Mouse (Mus musculus) spleen, postnatal 14 days (tissue): ENCODE measurements around the gene Dnase1l1.

Source experiments
- DNase-seq, 2 experiments: peaks; one replicate each; pipeline ENCODE4 v3.0.0; 2021 to 2022; ENCODE audit warnings: low spot score in 2 of 2

The Dnase1l1 gene

DNA sequence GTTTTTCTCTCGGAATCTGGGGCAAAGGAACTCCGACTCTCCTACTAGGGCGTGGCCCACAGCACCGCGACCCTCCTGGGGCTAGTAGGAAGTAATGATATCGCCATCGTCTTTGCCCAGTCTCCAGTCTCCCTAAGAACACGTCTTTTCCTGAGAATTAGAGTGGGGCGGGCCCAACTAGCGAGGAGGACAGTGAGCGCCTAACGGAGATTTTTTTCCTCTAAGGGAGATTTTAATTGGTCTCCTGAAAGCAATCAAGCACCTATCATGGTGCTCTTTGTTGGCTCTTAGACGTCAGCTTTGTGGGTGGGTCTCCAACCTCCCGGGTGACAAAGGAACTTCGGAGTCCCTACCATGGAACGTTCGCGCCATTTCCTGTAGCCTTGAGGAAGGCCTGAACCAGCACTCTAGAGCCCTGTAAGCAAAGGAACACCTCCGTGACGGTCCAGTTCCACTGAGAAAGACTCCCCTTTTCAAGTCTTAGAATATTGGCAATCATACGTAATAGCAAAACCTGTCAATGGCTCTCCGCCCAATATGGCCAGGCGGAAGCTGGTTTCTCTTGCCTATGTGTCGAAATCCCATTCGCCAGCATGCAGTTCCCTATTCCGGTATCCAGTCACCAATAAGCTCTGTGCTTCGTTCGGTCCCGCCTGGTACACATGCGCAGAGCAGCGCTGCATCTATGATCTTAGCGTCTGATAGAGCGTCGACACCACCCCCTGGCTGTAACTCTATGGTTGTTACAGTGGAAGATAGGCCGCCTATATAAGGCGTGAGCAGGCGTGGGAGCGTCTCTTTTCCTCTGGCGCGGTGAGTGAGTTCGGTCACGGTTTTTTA is 11.9 kb downstream of the Dnase1l1 start, which contains the start of gene Rpl10:
TSS of gene Rpl10 (plus strand) at position 751 of the 840 bp plus-strand sequence.
- peak; percentile 69 to 77 for DNase-seq

DNA sequence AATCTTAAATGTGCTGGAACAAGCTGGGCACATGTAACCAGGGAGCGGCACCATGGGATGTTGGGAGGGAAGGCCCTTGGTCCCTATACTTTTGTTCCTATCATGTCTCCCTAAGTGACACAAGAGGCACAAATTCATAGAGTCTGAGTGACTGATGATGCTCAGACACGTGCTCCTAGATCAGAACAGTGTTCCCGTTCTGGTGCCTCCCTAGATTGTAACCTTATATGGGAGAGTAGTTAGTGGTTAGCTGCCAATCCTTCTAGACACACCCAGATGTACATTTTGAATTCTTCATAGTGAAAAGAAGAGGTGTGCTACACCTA is 12.4 kb downstream of the Dnase1l1 start:
- no peak for DNase-seq

DNA sequence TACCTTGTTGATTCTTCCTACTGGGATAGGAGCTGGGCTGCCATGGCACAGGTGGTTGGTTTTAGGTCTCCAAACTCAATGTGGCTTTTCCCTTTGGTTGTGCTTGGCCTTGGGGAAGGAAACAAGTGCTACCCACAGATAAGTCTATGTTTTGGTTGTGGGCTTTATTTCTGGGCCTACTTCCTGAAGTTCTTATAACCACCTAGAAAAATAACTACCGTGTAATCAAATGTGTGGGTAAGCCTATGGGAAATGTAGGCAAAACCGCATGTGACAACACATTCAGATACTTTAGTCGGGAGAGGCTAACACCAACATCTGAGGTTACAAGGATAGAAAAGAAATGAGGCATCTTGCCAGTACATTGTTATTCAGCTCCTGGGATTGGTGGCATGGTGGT is 24.4 kb downstream of the Dnase1l1 start:
- DNase-seq: no peak

DNA sequence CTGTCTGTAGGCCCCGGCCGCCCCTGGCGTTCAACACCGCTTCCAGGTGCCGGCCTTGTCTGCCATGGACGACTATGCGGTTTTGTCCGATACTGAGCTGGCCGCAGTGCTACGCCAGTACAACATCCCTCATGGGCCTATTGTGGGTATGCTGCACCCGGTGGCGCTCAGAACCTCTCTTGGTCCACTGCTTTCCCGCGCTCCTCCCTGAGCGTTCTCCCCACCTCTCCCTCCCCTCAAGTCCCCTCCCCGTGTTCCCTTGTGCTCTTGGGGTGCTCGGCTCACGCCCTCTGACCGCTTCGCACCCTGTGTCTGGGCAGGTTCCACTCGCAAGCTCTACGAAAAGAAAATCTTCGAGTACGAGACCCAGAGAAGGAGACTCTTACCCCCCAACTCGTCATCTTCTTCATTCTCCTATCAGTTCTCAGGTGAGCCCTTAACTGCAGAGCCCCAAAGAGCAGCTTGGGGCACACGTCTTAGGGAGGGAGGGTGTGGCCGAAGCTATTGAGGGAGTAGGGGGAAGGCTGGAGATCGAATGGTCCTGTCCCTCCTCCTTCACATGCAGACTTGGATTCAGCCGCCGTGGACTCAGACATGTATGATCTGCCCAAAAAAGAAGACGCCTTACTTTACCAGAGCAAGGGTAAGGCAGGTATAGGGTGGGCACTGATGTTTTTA is 27.1 kb downstream of the Dnase1l1 start:
- no peak for DNase-seq

DNA sequence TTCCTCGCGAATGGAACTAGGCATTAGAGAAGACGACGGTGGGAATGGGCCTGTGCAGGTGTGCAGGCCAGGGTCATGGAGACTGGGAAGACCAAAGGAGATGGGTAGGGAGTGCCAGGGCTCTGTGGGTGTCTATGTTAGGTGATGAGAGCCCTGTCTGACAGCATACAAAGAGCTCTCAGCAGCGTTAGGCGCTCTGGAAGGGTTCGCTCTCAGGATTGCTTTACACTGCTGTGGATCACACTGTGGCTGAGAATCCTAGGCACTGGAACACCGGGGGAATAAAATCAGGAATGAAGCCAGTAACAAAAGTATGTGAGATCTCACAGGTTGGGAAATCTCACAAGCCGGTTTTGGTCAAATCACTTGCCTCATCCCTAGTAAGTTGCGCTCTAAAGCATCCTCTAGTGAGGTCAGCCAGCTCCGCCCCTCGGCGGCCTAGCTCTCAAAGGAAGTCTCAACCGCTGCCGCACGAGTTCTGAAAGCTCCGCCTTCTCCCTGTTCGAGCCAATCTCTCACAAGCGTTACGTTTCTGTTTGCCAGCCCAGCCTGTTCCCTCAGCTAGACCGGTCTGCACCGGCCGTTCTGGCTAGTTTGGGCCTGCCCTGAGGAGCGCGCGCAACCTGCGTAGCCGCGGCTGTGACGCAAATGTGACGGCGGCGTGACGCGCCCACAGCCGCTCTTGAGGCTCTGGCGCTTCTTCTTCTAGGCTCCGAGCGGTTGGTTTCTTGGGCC is 27.8 kb downstream of the Dnase1l1 start, which contains the start of gene Emd:
TSS of gene Emd (plus strand) at position 535 of the 735 bp plus-strand sequence.
- peak; percentile 72 to 78 for DNase-seq

DNA sequence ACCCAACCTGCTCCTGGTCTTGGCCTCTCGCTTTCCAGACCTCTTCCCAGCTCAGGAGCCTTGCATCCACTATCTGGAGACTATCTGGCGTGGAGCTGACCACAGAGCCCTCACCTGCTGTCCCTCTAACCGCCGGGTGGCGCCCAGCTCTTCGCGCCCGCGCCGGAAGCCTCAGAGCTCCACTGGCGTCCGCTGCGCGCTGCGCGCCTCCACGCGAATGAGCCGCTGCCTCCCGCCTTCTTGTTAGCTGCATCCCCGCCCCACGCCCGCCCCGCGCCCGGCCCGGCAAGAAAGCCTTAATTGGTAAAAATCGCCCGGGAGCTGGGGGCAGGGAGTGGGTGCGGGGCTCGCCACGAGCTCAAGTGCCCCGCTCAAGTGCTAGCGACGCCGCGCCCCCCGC is 32.5 kb downstream of the Dnase1l1 start, which contains the start of gene Flna:
TSS of gene Flna (minus strand) at position 206 of the 400 bp plus-strand sequence.
- DNase-seq: peak; percentile 23 to 59

DNA sequence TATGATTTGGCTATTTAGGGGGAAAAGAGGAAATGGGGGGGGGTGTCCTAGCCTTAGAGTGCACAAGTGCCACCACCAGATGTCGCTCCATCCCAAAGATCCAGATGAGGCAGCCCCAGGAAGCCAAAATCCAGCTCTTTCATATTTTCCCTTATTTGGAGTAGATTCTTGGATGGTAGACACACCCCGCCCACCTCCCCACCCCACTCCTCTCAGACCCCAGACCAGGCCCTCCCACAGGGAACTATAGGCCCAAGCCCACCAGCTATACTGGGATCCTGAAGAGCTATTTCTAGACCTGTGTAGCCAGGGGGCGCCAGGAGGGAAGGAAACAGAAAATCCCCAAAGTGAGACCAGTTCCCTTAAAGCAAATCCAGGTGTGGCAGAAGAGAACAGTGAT is 33.5 kb downstream of the Dnase1l1 start:
- DNase-seq: peak; percentile 23 to 46

DNA sequence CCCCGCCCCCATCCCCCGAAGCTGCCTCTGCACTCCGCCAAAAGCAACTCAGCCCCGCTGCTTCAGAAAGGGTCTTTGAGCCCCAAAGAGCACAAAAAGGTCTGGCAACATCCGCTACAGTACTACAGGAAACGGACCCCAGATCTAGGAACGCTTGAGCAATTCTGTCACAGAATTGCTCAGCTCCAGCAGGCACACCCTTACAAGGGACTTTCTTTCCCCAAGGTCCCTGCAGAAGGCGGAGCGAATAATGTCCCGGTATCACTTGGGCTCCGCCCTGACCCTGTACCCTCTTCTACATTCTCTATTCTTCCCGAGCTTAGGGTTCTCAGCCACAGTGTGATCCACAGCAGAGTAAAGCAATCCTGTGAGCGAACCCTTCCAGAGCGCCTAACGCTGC is 35.4 kb downstream of the Dnase1l1 start:
- DNase-seq: no peak

DNA sequence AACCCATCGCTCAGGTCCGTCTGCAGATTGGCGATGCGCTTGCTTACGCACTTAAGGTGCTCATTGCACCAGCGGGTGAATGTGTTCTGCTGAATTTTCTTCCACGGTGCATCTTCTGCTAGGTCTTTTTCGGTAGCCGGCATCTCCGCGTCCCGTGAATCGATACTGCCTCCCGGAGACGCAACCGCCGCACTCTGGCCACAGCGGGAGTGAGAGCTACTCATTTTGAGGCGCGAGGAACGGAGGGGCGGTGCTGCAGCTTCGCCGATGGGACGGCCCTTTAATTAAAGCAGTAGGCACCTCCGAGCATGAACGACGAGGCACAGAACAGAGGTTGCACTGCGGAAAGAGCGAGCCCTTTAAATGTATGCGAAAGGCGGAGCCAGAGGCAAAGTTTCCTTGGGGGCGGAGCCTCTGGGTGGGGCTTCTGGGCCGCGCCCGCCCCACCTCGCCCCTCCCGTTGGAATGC is 35.9 kb downstream of the Dnase1l1 start:
- peak; percentile 59 to 68 for DNase-seq

DNA sequence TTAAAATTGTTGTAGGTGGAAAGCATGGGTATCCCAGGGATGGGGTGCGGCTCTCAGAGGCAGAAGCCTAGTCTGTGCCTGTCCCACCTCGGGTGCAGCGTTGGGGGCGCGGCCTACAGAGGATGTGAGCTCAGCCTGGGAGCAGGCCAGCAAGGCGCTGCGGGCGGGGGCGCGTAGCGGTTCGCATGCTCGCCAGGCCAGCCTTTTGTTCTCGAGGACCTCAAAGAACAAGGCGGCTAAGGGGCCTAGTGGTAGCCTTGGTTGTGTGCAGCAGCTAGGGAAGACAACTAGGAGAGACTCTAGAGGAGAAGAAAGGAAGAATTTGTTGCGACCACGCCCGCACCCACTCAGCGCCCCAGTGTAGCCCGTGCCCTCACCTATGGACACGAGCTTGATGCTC is 36.5 kb downstream of the Dnase1l1 start:
- DNase-seq: peak; percentile 38 to 60

DNA sequence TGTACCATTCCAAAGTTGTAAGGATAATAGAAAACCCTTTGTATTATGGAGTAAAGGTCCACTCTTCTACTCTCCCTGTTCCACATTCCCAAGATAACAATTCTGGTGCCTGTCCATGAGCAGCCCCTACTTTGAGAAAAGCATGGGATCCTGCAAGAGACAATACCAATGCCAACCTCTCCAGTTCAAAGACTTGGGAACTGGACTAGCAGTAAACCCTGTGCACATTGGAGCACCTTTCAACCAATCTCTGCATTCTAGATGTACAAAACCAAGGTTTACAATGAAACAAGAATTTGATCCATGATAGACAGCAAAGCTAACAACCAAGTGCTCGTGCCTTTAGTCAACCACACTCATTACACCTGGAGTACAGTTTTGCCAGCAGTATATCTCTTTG is 37.0 kb downstream of the Dnase1l1 start:
- no peak for DNase-seq

DNA sequence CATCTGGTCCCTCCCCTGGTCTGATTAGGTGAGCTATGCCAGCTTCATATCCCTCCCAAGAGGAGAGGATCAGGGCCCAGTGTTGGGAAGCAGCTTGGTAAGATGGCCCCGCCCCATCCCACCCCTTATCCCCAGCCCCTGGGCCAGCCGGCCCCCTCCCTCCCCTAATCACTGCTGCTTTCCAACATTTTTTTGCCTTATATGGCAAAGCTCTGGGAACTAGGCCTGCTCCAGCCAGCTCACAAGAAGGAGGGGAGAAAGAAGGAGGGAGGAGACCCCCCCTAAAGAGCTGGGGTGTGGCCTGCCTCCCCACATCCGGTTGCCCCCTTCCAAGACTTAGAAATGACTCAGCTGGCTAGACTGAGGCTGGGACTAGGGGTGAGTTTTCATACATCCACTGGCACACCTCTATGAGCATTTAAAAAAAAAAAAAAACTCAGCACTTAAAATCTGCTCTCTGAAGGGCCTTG is 37.5 kb downstream of the Dnase1l1 start:
- DNase-seq: no peak

DNA sequence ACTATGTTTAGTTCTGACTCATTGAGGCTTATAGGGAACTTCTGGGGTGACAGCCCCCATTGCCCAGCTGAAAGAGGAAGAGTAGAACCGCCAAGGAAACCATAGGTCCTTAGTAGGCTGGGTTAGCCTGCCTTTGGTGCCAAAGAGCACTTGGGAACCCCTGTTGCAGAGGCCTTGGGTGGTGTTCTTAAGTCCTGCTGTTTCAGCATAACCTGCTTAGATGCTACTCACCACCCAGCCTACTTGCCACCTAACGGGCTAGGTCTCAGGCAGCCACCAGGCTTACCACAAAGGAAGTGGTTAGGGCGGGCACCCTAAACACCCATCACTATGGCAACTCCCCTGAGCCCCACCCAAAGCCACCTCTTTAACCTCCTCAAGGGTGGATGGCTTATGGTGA is 38.3 kb downstream of the Dnase1l1 start:
- peak; percentile 38 to 54 for DNase-seq

DNA sequence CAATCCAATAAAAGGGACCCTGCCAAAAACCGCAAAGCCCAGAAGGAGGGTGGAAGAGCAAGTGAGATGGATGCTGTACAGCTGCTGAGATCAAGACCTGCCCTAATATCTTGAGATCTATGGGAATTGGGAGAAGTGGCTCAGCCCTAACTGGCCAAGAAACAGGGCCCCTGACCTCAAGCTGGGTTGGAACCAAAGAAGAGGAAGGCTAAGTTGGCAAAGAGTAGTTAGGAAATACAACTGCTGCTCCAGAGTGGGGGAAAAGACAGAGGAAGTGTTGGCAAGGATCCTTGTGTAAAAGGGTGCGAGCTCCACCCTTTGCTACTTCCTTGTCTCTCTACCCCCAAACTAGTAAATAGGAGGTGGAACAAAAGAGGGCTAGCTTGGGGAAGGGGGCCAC is 38.7 kb downstream of the Dnase1l1 start:
- no peak for DNase-seq

DNA sequence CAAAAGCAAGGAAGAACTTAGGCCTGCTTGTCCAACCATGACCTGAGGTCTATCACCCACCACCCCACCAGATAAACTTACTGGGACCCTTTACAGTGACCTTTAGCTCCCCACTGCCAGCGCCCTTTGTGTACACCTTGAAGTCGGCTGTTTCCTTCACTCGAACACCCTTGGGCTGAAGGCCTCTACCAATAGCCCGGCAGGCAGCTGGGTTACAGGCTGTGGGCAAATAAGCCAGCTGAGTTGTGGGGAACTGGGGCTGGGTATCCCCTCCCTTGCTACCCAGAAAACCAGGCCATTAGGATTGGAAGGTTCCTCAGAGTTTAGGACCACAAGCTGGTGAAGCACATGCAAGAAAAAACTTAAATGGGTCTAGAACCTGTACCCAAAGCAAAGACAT is 41.8 kb downstream of the Dnase1l1 start:
- DNase-seq: no peak

DNA sequence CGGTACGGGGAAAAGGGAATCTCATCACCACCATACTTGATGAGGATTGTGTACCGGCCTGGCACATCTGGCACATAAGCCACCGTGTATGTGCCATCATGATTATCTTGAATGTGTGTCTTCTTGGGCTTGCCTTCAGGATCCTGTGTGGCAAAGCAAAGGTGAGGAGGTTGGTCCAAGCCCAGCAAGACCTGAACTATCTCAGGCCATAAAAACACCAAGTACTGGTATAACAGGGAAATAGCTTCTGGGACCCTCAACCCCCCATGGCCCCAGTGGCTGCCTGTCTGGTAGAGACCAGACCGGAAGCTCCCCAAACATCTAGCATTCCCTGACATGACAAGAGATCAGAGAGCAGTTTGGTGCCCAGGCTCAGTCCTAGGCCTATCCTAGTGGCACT is 48.9 kb downstream of the Dnase1l1 start:
- DNase-seq: no peak

DNA sequence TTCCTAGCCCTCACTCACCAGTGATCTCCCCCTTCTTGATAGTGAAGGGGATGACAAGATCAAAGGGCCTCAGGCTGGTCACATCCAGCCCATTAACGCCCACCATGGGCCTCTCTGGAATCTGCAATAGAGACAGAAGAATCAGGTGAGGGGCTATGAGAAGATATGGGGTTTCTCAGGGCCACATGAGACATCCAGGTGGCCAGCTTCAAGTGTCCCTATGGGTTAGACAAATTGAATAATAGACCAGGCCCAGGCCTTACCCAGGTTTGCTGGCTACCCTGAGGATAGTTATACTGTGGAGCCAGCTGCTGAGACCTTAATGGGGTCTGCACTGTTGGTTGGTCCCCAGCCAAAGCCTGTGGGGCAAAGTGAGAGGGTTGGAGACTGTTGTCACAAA is 52.1 kb downstream of the Dnase1l1 start:
- no peak for DNase-seq
